Mouse (Mus musculus) thymus, adult 2 months (tissue): Measurements from ENCODE around the gene Gm13030. TPM values are rescaled to one million over a fixed set of nuclear protein-coding genes. Genes with fewer than 3 reads are reported as not detected.

Experiments used
- DNase-seq: peaks from one replicate; pipeline ENCODE4 v3.0.0; 2021
- H3K27ac ChIP-seq: fragments of 200-500 bp; 2 replicates; pipeline ENCODE4 v1.5.1; 2012; ENCODE audit warnings: low read length, control low read depth; ENCODE audit not compliant: control insufficient read depth, insufficient read depth
- H3K27me3 ChIP-seq: fragments of 200-500 bp; 2 replicates; pipeline ENCODE4 v1.6.1; 2012; ENCODE audit warnings: mild to moderate bottlenecking, low read length, moderate library complexity, mixed read lengths; ENCODE audit not compliant: control insufficient read depth, insufficient read depth
- H3K36me3 ChIP-seq: fragments of 200-500 bp; 2 replicates; pipeline ENCODE4 v1.6.1; 2012; ENCODE audit warnings: mild to moderate bottlenecking, low read length, moderate library complexity; ENCODE audit not compliant: control insufficient read depth, insufficient read depth
- H3K4me1 ChIP-seq: fragments of 200-500 bp; replicated peaks from 2 replicates; pipeline ENCODE4 v1.6.1; 2012; ENCODE audit warnings: low read length; ENCODE audit not compliant: control insufficient read depth, insufficient read depth
- H3K4me3 ChIP-seq: fragments of 200-500 bp; 2 replicates; pipeline ENCODE4 v1.5.1; 2012; ENCODE audit warnings: mild to moderate bottlenecking, low read length, control low read depth, moderate library complexity; ENCODE audit not compliant: control insufficient read depth, insufficient read depth
- CTCF ChIP-seq: fragments of 200-500 bp; IDR thresholded peaks from 2 replicates; pipeline ENCODE4 v1.5.1; 2012; ENCODE audit warnings: mild to moderate bottlenecking, control low read depth, low read length, moderate library complexity, borderline replicate concordance; ENCODE audit not compliant: control insufficient read depth, poor library complexity, insufficient read depth; ENCODE audit errors: extremely low read depth
- POLR2A ChIP-seq: fragments of 200-500 bp; IDR thresholded peaks from 2 replicates; pipeline ENCODE4 v1.6.1; 2012; ENCODE audit warnings: mild to moderate bottlenecking, low read length, control low read depth, moderate library complexity; ENCODE audit not compliant: control insufficient read depth, poor library complexity, insufficient read depth; ENCODE audit errors: extremely low read depth
- WGBS: fragments of 180-500 bp; shearing (Covaris S2); methylation state at CpG from one replicate; pipeline ENCODE4 v1.1.7; 2018; 5-methylcytosine and 5-hydroxymethylcytosine counted together
- polyA plus RNA-seq: library from polyadenylated mRNA; depleted of rRNA; stranded (reverse); fragments of >200 nt; gene quantifications from 2 replicates; pipeline ENCODE4 v1.2.3, GENCODE M21; 2012

Gm13030 gene
- polyA plus RNA-seq, 1 experiment: not detected

- no peak for TF ChIP-seq CTCF
- TF ChIP-seq POLR2A: no peak
- DNase-seq: no peak
- Histone ChIP-seq H3K36me3 (no peaks in the 10 kb centered on the region), H3K27ac (no peak overlapping the region), H3K4me1 (no peaks in the 10 kb centered on the region), H3K27me3 (no peaks in the 10 kb centered on the region), H3K4me3 (no peak overlapping the region)
- WGBS: 62% methylated on average over 8 of the region's 8 CpGs
These were observed 5.1 kb downstream of the Gm13030 start for GRCm38 (mm10) chr4:138868666-138869065.

GRCm38 (mm10) chr4:138866413-138866812 lies 7.4 kb downstream of the Gm13030 start:
- 12% methylated on average over 7 of the region's 7 CpGs for WGBS
- Histone ChIP-seq H3K27ac (no peak overlapping the region), H3K27me3 (no peaks in the 10 kb centered on the region), H3K36me3 (no peaks in the 10 kb centered on the region), H3K4me3 (no peak overlapping the region), H3K4me1 (no peaks in the 10 kb centered on the region)
- DNase-seq: peak; percentile 74
- TF ChIP-seq POLR2A (no peak), CTCF (no peak)

- Histone ChIP-seq H3K4me3 (no peak overlapping the region), H3K27ac (no peak overlapping the region), H3K4me1 (no peaks in the 10 kb centered on the region), H3K36me3 (no peaks in the 10 kb centered on the region), H3K27me3 (no peaks in the 10 kb centered on the region)
- DNase-seq: no peak
- TF ChIP-seq POLR2A: no peak
- WGBS: 72% methylated on average over 6 of the region's 6 CpGs
These were observed 7.8 kb downstream of the Gm13030 start for GRCm38 (mm10) chr4:138865991-138866390.

- DNase-seq: no peak
- WGBS: 42% methylated on average over 5 of the region's 5 CpGs
- Histone ChIP-seq H3K4me1 (no peaks in the 10 kb centered on the region), H3K27me3 (no peaks in the 10 kb centered on the region), H3K27ac (no peak overlapping the region), H3K4me3 (no peak overlapping the region), H3K36me3 (no peaks in the 10 kb centered on the region)
- TF ChIP-seq POLR2A: no peak
- TF ChIP-seq CTCF: no peak
These were observed 8.7 kb downstream of the Gm13030 start for GRCm38 (mm10) chr4:138865092-138865491.

GRCm38 (mm10) chr4:138863344-138863998 lies 10.3 kb downstream of the Gm13030 start, which contains the start of gene Pla2g5:
Pla2g5 (minus strand) TSS chr4:138863482.
- Histone ChIP-seq H3K4me1 (no peaks in the 10 kb centered on the region), H3K27me3 (no peaks in the 10 kb centered on the region; the same call in 1 of the 2 replicates), H3K36me3 (no peaks in the 10 kb centered on the region), H3K4me3 (no peak within 1 kb of the TSS), H3K27ac (no peak within 1 kb of the TSS)
- 55% methylated on average over 10 of the region's 10 CpGs for WGBS
- no peak for DNase-seq
- no peak for TF ChIP-seq CTCF

- H3K4me1 ChIP-seq: no peaks in the 10 kb centered on the region
- H3K27ac ChIP-seq: no peak overlapping the region
- H3K36me3 ChIP-seq: no peaks in the 10 kb centered on the region
- H3K27me3 ChIP-seq: no peaks in the 10 kb centered on the region; the same call in 1 of the 2 replicates
- TF ChIP-seq CTCF (peak; percentile 58; the same call in 1 of the 2 replicates), POLR2A (no peak)
- 17% methylated on average over 13 of the region's 13 CpGs for WGBS
- DNase-seq: peak; percentile 51
- no peak overlapping the region for H3K4me3 ChIP-seq
These were observed 14.0 kb downstream of the Gm13030 start for GRCm38 (mm10) chr4:138859728-138860127.

- H3K4me1 ChIP-seq: no peaks in the 10 kb centered on the region
- WGBS: 40% methylated on average over 9 of the region's 9 CpGs
- no peak overlapping the region for H3K4me3 ChIP-seq
- no peaks in the 10 kb centered on the region; the same call in 1 of the 2 replicates for H3K27me3 ChIP-seq
- DNase-seq: no peak
- H3K36me3 ChIP-seq: no peaks in the 10 kb centered on the region
- TF ChIP-seq CTCF (peak; percentile 9; the same call in 1 of the 2 replicates), POLR2A (no peak)
- H3K27ac ChIP-seq: no peak overlapping the region
These were observed 14.5 kb downstream of the Gm13030 start for GRCm38 (mm10) chr4:138859245-138859644.
